Mouse (Mus musculus) neural tube, embryonic 13.5 days (tissue): ENCODE data around the gene Rps3. TPM values are rescaled to one million over a fixed set of nuclear protein-coding genes. Genes with fewer than 3 reads are reported as not detected.
A peak's percentile ranks its signal among the peaks of the same experiment; 100 is the strongest.

Experiments used
- ATAC-seq: fragments of 200-750 bp; cut with Nextera tagmentation; 2 replicates; pipeline ENCODE4 v1.8.0; 2017; ENCODE audit warnings: low read depth, mild to moderate bottlenecking, moderate TSS enrichment, moderate library complexity
- H3K27ac ChIP-seq: fragments of 300-500 bp; sonication (generic); replicated peaks from 2 replicates; pipeline ENCODE4 v1.5.1; 2015; ENCODE audit warnings: moderate library complexity, mild to moderate bottlenecking, inconsistent platforms
- H3K27me3 ChIP-seq: fragments of 300-500 bp; sonication (generic); 2 replicates; pipeline ENCODE4 v1.6.1; 2015; ENCODE audit warnings: mild to moderate bottlenecking, inconsistent platforms
- H3K36me3 ChIP-seq: fragments of 300-500 bp; sonication (generic); 2 replicates; pipeline ENCODE4 v1.6.1; 2015; ENCODE audit warnings: mild to moderate bottlenecking, inconsistent platforms
- H3K4me1 ChIP-seq: fragments of 300-500 bp; sonication (generic); replicated peaks from 2 replicates; pipeline ENCODE4 v1.6.1; 2015; ENCODE audit warnings: inconsistent platforms
- H3K4me2 ChIP-seq: fragments of 300-500 bp; sonication (generic); 2 replicates; pipeline ENCODE4 v1.6.1; 2015; ENCODE audit warnings: inconsistent platforms, mild to moderate bottlenecking, moderate library complexity
- H3K4me3 ChIP-seq: fragments of 300-500 bp; sonication (generic); 2 replicates; pipeline ENCODE4 v1.5.1; 2015; ENCODE audit warnings: mild to moderate bottlenecking, inconsistent platforms
- H3K9ac ChIP-seq: fragments of 300-500 bp; sonication (generic); 2 replicates; pipeline ENCODE4 v1.6.1; 2015; ENCODE audit warnings: moderate library complexity, mild to moderate bottlenecking, inconsistent platforms
- H3K9me3 ChIP-seq: fragments of 300-500 bp; sonication (generic); 2 replicates; pipeline ENCODE4 v1.6.1; 2016; ENCODE audit warnings: inconsistent platforms
- WGBS: fragments of 180-500 bp; shearing (Covaris S2); methylation state at CpG from one replicate; pipeline ENCODE4 v1.1.7; 2015; 5-methylcytosine and 5-hydroxymethylcytosine counted together
- polyA plus RNA-seq: library from polyadenylated mRNA; unstranded; fragments of >200 nt; fragmentation: Nextera tagmentation; extraction: Ambion mirVana; gene quantifications from 2 replicates; pipeline ENCODE4 v1.2.1, GENCODE M21; 2015

Rps3 gene
- polyA plus RNA-seq, 1 experiment from 2014 or later, result 540 TPM

GRCm38 (mm10) chr7:99473638-99474407, 9.7 kb downstream of the Rps3 start:
- peak overlapping the region; percentile 87 for H3K27ac ChIP-seq

GRCm38 (mm10) chr7:99471578-99471977, 12.0 kb downstream of the Rps3 start:
- Histone ChIP-seq H3K27ac (no peak overlapping the region), H3K4me2 (no peak overlapping the region), H3K36me3 (peaks cover 45% of the 10 kb centered on the region), H3K9me3 (no peaks in the 10 kb centered on the region), H3K9ac (no peak overlapping the region), H3K4me1 (peaks cover 63% of the 10 kb centered on the region), H3K27me3 (no peaks in the 10 kb centered on the region), H3K4me3 (no peak overlapping the region)
- ATAC-seq, result no peak
- WGBS, result 59% methylated on average over 18 of the region's 18 CpGs

More at GRCm38 (mm10) chr7:99473638-99474407, 9.7 kb downstream of the Rps3 start:
- 0 out of 2 replicates have a peak, but pooled peaks have one; percentile 15 for ATAC-seq
- H3K36me3 ChIP-seq, result peaks cover 67% of the 10 kb centered on the region
- H3K27me3 ChIP-seq, result no peaks in the 10 kb centered on the region
- 85% methylated on average over 14 of the region's 14 CpGs for WGBS
- H3K9me3 ChIP-seq, result no peaks in the 10 kb centered on the region
- H3K9ac ChIP-seq, result no peak overlapping the region
- H3K4me1 ChIP-seq, result peaks cover 63% of the 10 kb centered on the region
- no peak overlapping the region for H3K4me3 ChIP-seq
- no peak overlapping the region for H3K4me2 ChIP-seq

DNA sequence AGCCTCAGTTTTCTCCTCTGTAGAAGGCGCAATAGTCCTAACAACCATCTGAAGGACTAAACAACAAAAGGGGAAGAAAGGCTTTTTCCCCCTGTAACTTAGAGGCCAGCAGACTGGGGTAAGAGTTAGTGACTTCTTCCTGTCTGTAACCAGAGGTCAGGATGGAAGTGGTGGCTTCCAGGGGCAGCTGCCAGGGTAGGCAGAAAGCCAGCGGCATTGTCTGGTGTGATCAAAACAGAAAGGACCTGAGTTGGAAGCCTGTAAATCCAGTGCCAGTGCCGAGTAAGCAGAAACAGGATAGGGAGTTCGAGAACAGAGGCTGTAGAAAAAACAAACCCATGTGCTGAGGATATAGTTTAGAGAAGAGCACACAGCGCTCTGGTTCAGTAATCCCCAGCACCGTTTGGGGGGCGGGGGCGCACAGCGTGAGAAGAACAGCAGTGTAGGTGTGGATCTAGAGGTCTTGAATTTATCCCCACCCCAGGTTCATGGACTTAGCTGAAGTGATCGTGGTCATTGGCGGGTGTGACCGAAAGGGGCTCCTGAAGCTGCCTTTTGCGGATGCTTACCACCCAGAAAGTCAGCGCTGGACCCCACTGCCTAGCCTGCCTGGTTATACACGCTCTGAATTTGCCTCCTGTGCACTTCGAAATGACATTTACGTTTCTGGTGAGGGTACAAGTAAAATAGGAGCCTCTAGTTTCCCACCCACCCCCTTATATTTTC, 13.7 kb downstream of the Rps3 start:
- peaks cover 37% of the 10 kb centered on the region for H3K36me3 ChIP-seq
- WGBS, result 80% methylated on average over 17 of the region's 17 CpGs
- no peaks in the 10 kb centered on the region for H3K9me3 ChIP-seq
- H3K4me1 ChIP-seq, result peaks cover 67% of the 10 kb centered on the region
- peak overlapping the region; percentile 70; the same call in 1 of the 2 replicates for H3K4me2 ChIP-seq
- H3K4me3 ChIP-seq, result no peak overlapping the region
- no peak for ATAC-seq
- peak overlapping the region; percentile 96; the same call in 1 of the 2 replicates for H3K27ac ChIP-seq
- peak overlapping the region; percentile 82; the same call in 1 of the 2 replicates for H3K9ac ChIP-seq
- no peaks in the 10 kb centered on the region for H3K27me3 ChIP-seq

GRCm38 (mm10) chr7:99468283-99469132, 15.0 kb downstream of the Rps3 start:
- Histone ChIP-seq H3K27me3 (no peaks in the 10 kb centered on the region), H3K27ac (peak overlapping the region; percentile 96), H3K36me3 (peaks cover 27% of the 10 kb centered on the region), H3K4me3 (peak overlapping the region; percentile 51), H3K4me2 (peak overlapping the region; percentile 70), H3K9ac (peak overlapping the region; percentile 82), H3K4me1 (peaks cover 60% of the 10 kb centered on the region), H3K9me3 (no peaks in the 10 kb centered on the region)
- peak; percentile 79 for ATAC-seq
- WGBS, result 2% methylated on average over 133 of the region's 145 CpGs

GRCm38 (mm10) chr7:99467916-99468282, 15.6 kb downstream of the Rps3 start:
- Histone ChIP-seq H3K4me2 (peak overlapping the region; percentile 70), H3K27ac (peak overlapping the region; percentile 96), H3K4me1 (peaks cover 60% of the 10 kb centered on the region), H3K9me3 (no peaks in the 10 kb centered on the region), H3K9ac (peak overlapping the region; percentile 82), H3K36me3 (peaks cover 21% of the 10 kb centered on the region), H3K27me3 (no peaks in the 10 kb centered on the region), H3K4me3 (peak overlapping the region; percentile 51)
- WGBS, result 14% methylated on average over 11 of the region's 11 CpGs
- no peak for ATAC-seq

GRCm38 (mm10) chr7:99465811-99466210, 17.7 kb downstream of the Rps3 start, which contains the start of gene Klhl35:
Klhl35 (plus strand) TSS chr7:99466004.
- Histone ChIP-seq H3K4me2 (peak within 1 kb of the TSS; percentile 70), H3K9me3 (no peaks in the 10 kb centered on the region), H3K4me3 (peak within 1 kb of the TSS; percentile 51), H3K27ac (peak within 1 kb of the TSS; percentile 96), H3K36me3 (peaks cover 20% of the 10 kb centered on the region), H3K27me3 (no peaks in the 10 kb centered on the region), H3K9ac (peak within 1 kb of the TSS; percentile 82), H3K4me1 (peaks cover 59% of the 10 kb centered on the region)
- ATAC-seq, result no peak
- WGBS, result 14% methylated on average over 8 of the region's 8 CpGs

DNA sequence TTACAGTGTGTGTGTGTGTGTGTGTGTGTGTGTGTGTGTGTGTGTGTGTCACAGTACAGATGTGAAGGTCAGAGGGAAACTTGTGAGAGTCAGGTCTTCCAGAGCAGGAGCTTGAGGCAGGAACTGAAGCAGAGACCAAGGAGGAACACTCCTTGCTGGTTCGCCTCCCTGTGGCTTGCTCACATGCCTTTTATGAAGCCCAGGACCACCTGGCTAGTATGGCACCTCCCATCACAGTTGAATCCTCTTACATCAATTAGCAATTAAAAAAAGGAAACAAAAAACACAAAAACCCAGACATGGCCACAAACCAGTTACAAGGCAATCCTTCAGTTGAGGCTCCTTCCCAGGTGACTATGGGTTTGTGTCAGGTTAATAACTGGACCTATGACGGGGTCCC, 20.4 kb downstream of the Rps3 start:
- Histone ChIP-seq H3K4me2 (no peak overlapping the region), H3K9ac (no peak overlapping the region), H3K4me3 (no peak overlapping the region), H3K27ac (no peak overlapping the region), H3K9me3 (no peaks in the 10 kb centered on the region), H3K36me3 (peaks cover 46% of the 10 kb centered on the region), H3K27me3 (no peaks in the 10 kb centered on the region), H3K4me1 (peaks cover 34% of the 10 kb centered on the region)
- no peak for ATAC-seq
- WGBS, result 83% methylated on average over 2 of the region's 2 CpGs

DNA sequence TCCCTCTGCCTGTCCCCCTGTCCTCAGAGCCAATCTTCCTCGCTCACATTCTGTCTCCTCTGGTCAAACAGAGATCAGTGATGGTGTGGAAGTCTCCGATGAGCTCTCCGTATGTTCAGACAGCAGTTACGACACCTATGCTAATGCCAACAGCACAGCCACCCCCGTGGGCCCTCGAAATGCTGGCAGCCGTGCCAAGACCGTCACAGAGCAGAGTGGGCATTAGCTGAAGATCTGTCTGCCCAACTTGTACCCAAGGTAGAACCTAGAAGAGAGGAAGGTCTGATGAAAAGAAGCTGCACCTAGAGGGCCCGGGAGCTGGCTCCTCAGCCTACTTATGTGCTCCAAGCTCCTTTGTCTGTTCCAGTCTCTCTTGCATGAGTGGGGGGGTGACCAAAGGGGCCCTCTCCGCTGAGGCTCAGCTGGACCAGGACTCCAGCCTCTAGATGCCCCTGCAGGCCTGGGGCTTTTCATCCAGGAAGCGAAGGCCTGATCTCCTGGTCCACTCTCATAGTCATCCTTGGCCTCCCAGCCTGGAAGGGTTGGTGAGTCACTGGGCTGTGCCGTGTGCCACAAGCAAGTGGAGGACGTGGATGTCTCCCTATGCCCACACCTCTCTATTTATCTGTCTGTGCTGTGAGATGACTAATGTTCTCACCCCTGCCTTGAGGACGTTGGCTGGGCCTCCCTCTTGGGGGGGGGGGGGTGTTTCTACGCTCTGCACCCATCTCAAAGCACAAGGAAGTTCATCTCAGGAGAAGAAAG, 23.5 kb downstream of the Rps3 start:
- Histone ChIP-seq H3K27ac (no peak overlapping the region), H3K9ac (no peak overlapping the region), H3K4me3 (no peak overlapping the region), H3K4me2 (no peak overlapping the region), H3K36me3 (peaks cover 72% of the 10 kb centered on the region), H3K27me3 (no peaks in the 10 kb centered on the region), H3K4me1 (peaks cover 3% of the 10 kb centered on the region), H3K9me3 (no peaks in the 10 kb centered on the region)
- 88% methylated on average over 15 of the region's 15 CpGs for WGBS
- ATAC-seq, result no peak

DNA sequence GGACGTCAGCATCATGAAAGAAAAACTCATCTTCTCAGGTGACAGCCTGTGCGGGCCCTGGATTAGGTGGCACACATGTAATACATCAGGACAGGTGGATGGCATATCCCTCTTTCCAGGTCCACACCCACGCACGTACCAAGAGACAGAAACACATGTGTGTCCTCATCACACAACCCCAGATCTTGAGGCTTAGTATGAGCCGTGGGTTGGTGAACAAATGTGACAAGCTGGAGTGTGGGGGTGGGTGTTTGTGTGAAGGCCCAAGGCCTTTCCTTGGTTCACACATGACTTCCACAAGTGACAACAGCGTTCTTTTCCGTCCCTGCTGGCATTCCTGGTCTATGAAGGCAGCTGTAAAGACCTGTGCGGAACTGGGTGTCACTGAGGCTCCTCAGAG, 24.7 kb downstream of the Rps3 start:
- ATAC-seq, result no peak
- Histone ChIP-seq H3K9me3 (no peaks in the 10 kb centered on the region), H3K4me2 (no peak overlapping the region), H3K27me3 (no peaks in the 10 kb centered on the region), H3K4me1 (no peaks in the 10 kb centered on the region), H3K27ac (no peak overlapping the region), H3K4me3 (no peak overlapping the region), H3K36me3 (peaks cover 83% of the 10 kb centered on the region), H3K9ac (no peak overlapping the region)
- 94% methylated on average over 8 of the region's 8 CpGs for WGBS

DNA sequence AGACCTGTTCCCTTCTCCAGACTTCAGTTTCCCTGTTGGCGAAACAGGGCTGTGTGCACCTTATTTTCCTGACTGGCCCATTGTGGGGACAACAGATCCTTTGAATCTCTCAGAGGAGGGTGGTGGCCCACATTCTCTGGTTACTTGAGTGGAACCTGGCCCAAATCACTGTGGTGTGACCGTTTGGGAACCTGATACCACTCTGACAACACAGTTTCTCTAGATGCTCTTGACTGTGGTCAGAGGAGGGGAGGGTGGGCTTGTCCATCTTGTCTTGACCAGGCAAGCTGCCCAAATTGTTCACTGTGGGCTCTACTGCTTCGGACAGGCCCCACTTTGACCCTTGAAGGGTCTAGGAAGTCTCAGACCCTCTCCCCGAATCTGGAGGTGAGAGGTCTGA, 29.5 kb downstream of the Rps3 start:
- 74% methylated on average over 4 of the region's 4 CpGs for WGBS
- H3K27ac ChIP-seq, result no peak overlapping the region
- no peak for ATAC-seq
- H3K4me3 ChIP-seq, result no peak overlapping the region
- H3K4me2 ChIP-seq, result no peak overlapping the region
- H3K4me1 ChIP-seq, result peaks cover 19% of the 10 kb centered on the region
- H3K9me3 ChIP-seq, result no peaks in the 10 kb centered on the region
- H3K27me3 ChIP-seq, result no peaks in the 10 kb centered on the region
- H3K9ac ChIP-seq, result no peak overlapping the region
- peaks cover 61% of the 10 kb centered on the region for H3K36me3 ChIP-seq

GRCm38 (mm10) chr7:99452859-99453258, 30.7 kb downstream of the Rps3 start:
- no peak overlapping the region; the same call in 1 of the 2 replicates for H3K9ac ChIP-seq
- WGBS, result 84% methylated on average over 7 of the region's 7 CpGs
- H3K4me2 ChIP-seq, result no peak overlapping the region
- peaks cover 49% of the 10 kb centered on the region for H3K36me3 ChIP-seq
- ATAC-seq, result no peak
- no peaks in the 10 kb centered on the region for H3K27me3 ChIP-seq
- no peak overlapping the region for H3K27ac ChIP-seq
- H3K9me3 ChIP-seq, result no peaks in the 10 kb centered on the region
- H3K4me1 ChIP-seq, result peaks cover 30% of the 10 kb centered on the region
- no peak overlapping the region for H3K4me3 ChIP-seq
